Mouse (Mus musculus) CH12.LX (cell line): ENCODE data around the gene Fmo4.

Experiments used
- CHD2 ChIP-seq: IDR thresholded peaks from 2 replicates; pipeline ENCODE4 v1.6.1; 2011; ENCODE audit warnings: low read length, improper control_type of control experiment
- CTCF ChIP-seq, 2 experiments: IDR thresholded peaks in 1 of 2; conservative IDR thresholded peaks in 1 of 2; 2 replicates each; pipeline ENCODE4 v1.5.1; 2011 to 2012; ENCODE audit warnings: low read depth in 2 of 2, low read length in 2 of 2, improper control_type of control experiment in 1 of 2, inconsistent platforms in 1 of 2, mild to moderate bottlenecking in 1 of 2, moderate library complexity in 1 of 2
- HCFC1 ChIP-seq: IDR thresholded peaks from 2 replicates; pipeline ENCODE4 v1.6.1; 2012; ENCODE audit warnings: low read depth, mild to moderate bottlenecking, inconsistent platforms, low read length, improper control_type of control experiment
- NRF1 ChIP-seq: IDR thresholded peaks from 2 replicates; pipeline ENCODE4 v1.6.1; 2014; ENCODE audit warnings: low read depth, mild to moderate bottlenecking, inconsistent platforms, low read length, improper control_type of control experiment, moderate library complexity
- POLR2A ChIP-seq: IDR thresholded peaks from 2 replicates; pipeline ENCODE4 v1.6.1; 2011; ENCODE audit warnings: low read depth, mild to moderate bottlenecking, improper control_type of control experiment, low read length
- POLR2AphosphoS2 ChIP-seq: IDR thresholded peaks from 2 replicates; pipeline ENCODE4 v1.6.1; 2011; ENCODE audit warnings: low read depth, low read length, improper control_type of control experiment

- TF ChIP-seq CHD2 (no peak), NRF1 (no peak), POLR2AphosphoS2 (no peak), HCFC1 (no peak), CTCF (conservative IDR thresholded peaks at IDR 0.05 in 1 of 2, IDR thresholded peaks at IDR 0.05 in 1 of 2; ENCODE audit: low read depth in 2 of 2, low read length in 2 of 2) (no peak), POLR2A (no peak)
Observed at GRCm38 (mm10) chr1:162857766-162858747, 44.3 kb upstream of the Fmo4 start.
